Mouse (Mus musculus) liver, adult 2 months (tissue): Measurements from ENCODE around the gene Rnf157.

Source experiments
- CTCF ChIP-seq: fragments of 200-500 bp; IDR thresholded peaks from 2 replicates; pipeline ENCODE4 v1.5.1; 2011; ENCODE audit warnings: low read depth, low read length, control low read depth
- POLR2A ChIP-seq: fragments of 200-500 bp; IDR thresholded peaks from 2 replicates; pipeline ENCODE4 v1.6.1; 2011; ENCODE audit warnings: low read length, control low read depth; ENCODE audit not compliant: insufficient read depth; ENCODE audit errors: extremely low read depth

- TF ChIP-seq CTCF (no peak), POLR2A (no peak)
These were observed 107.4 kb downstream of the Rnf157 start for GRCm38 (mm10) chr11:116305423-116305822.
